Mouse (Mus musculus) erythroblast, embryonic 14.5 days (primary cell): Measurements from ENCODE around the gene 4930438A08Rik.

Experiments used
- GATA1 ChIP-seq: IDR thresholded peaks from 2 replicates; pipeline ENCODE4 v1.6.1; 2012; ENCODE audit warnings: low read length, inconsistent platforms, mixed read lengths
- TAL1 ChIP-seq: IDR thresholded peaks from 3 replicates; pipeline ENCODE4 v1.6.1; 2012; ENCODE audit warnings: low read length, inconsistent platforms, mixed read lengths

DNA sequence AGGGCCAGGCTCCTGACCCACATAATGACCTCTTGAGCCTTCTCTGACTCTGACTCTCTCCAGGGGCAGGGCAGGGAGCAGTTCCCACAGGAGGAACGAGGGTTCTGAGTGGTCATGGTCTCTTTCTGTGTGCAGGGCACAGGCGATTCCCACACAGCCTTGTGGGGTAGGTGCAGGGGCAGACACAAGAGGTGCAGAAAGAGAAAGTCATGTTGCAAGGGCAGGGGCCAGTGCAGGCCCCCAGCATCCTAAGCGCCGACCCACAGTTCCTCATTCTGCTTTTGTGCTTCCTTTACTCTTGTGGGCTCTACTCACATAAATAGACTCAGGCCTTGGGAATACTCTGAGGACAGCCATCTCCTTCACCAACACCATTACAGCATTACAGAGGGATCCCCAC, 1.2 kb downstream of the 4930438A08Rik start:
- TF ChIP-seq GATA1 (no peak), TAL1 (no peak)
